Mouse (Mus musculus): Measurements from ENCODE around the gene Fam111a. TPM values are rescaled to one million over a fixed set of nuclear protein-coding genes. Genes with fewer than 3 reads are reported as not detected.

The Fam111a gene
- polyA plus RNA-seq, 1 experiment from 2014 or later = 6.8 TPM

- H3K27me3 ChIP-seq (replicated peaks; ENCODE audit: control insufficient read depth, insufficient read depth, low read length) = no peaks in the 10 kb centered on the region
- H3K27ac ChIP-seq (ENCODE audit: low read depth, low read length) = peak overlapping the region; percentile 91
- 0% methylated on average over 49 of the region's 49 CpGs for WGBS
- H3K4me1 ChIP-seq (replicated peaks; ENCODE audit: control insufficient read depth, insufficient read depth, low read length) = no peaks in the 10 kb centered on the region
- H3K4me2 ChIP-seq (replicated peaks; ENCODE audit: low read depth) = peak overlapping the region; percentile 99
- H3K9ac ChIP-seq (ENCODE audit: low read depth, low read length) = peak overlapping the region; percentile 76
- peak; percentile 85 for TF ChIP-seq CTCF (IDR thresholded peaks at IDR 0.05; ENCODE audit: low read depth)
- no peaks in the 10 kb centered on the region for H3K9me3 ChIP-seq (ENCODE audit: control insufficient read depth)
- no peaks in the 10 kb centered on the region for H3K36me3 ChIP-seq (ENCODE audit: control insufficient read depth, insufficient read depth)
- peak overlapping the region; percentile 77 for H3K4me3 ChIP-seq (ENCODE audit: low read depth, low read length)
- ATAC-seq = peak; percentile 96
Observed at GRCm38 (mm10) chr19:12595530-12596289, 50.2 kb downstream of the Fam111a start.

DNA sequence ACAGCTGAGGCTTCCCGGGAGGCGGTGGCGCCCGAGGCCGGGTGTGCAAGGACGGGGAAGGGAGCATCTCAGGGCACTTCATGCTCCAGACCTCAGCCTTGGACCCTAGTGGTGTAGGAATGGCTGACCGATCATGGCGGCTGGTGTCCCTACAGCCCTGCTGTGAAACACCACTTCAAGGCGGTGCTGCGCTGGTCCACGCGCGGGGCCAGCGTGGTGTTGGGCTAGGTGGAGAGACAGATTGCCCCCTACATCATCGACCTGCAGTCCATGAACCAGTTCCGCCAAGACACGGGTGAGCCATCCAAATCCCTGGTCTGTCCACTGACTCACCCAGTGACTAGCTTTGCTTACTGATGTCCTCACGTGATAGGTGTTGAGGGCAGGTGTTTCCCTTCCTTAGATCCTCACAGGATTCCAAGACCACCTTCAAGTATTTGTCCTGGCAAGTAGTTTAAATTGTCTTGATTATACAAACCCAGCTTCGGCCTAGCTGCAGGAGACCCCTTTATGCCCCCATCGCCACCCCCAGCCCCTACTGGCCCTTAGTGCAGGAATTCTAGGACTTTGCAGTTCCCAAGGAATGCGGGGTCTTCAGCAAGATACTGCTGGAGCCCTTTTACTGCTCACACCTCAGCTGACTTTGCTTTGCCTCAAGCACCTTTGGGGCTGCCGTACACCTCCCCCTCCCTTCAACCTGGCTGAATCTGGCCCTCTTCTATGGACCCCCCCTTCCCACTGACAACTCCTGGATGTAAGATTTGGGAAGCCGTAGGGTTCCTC is 50.9 kb downstream of the Fam111a start:
- no peaks in the 10 kb centered on the region for H3K4me1 ChIP-seq (replicated peaks; ENCODE audit: control insufficient read depth, insufficient read depth, low read length)
- TF ChIP-seq CTCF (IDR thresholded peaks at IDR 0.05; ENCODE audit: low read depth) = no peak
- peak; percentile 28 for ATAC-seq
- peak overlapping the region; percentile 91 for H3K27ac ChIP-seq (ENCODE audit: low read depth, low read length)
- H3K36me3 ChIP-seq (ENCODE audit: control insufficient read depth, insufficient read depth) = no peaks in the 10 kb centered on the region
- WGBS = 14% methylated on average over 23 of the region's 23 CpGs
- H3K4me3 ChIP-seq (ENCODE audit: low read depth, low read length) = peak overlapping the region; percentile 77
- H3K4me2 ChIP-seq (replicated peaks; ENCODE audit: low read depth) = peak overlapping the region; percentile 99
- peak overlapping the region; percentile 76 for H3K9ac ChIP-seq (ENCODE audit: low read depth, low read length)
- H3K9me3 ChIP-seq (ENCODE audit: control insufficient read depth) = no peaks in the 10 kb centered on the region
- H3K27me3 ChIP-seq (replicated peaks; ENCODE audit: control insufficient read depth, insufficient read depth, low read length) = no peaks in the 10 kb centered on the region

DNA sequence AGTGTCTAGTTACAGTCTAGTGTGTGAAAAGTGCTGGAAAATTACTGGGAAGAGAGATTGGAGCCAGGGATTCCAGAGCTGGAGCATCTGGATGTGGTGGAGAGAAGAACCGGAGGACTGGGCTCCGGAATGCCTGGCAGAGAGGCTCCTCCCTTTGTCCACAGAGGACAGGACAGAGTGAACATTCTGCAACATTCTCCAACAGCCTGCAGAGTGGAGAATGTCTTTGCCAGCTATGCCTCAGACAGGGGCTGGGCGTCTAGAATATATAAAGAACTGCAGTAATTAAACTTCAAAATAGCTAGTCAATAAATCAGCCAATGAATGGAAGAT is 51.5 kb downstream of the Fam111a start:
- Histone ChIP-seq H3K4me2 (replicated peaks; ENCODE audit: low read depth) (peak overlapping the region; percentile 99), H3K36me3 (ENCODE audit: control insufficient read depth, insufficient read depth) (no peaks in the 10 kb centered on the region), H3K27me3 (replicated peaks; ENCODE audit: control insufficient read depth, insufficient read depth, low read length) (no peaks in the 10 kb centered on the region), H3K9me3 (ENCODE audit: control insufficient read depth) (no peaks in the 10 kb centered on the region), H3K27ac (ENCODE audit: low read depth, low read length) (no peak overlapping the region), H3K4me1 (replicated peaks; ENCODE audit: control insufficient read depth, insufficient read depth, low read length) (no peaks in the 10 kb centered on the region), H3K4me3 (ENCODE audit: low read depth, low read length) (peak overlapping the region; percentile 77), H3K9ac (ENCODE audit: low read depth, low read length) (0 out of 2 replicates have a peak overlapping the region, but pooled peaks have one; percentile 76)
- 30% methylated on average over 3 of the region's 3 CpGs for WGBS
- no peak for ATAC-seq
- TF ChIP-seq CTCF (IDR thresholded peaks at IDR 0.05; ENCODE audit: low read depth) = no peak

DNA sequence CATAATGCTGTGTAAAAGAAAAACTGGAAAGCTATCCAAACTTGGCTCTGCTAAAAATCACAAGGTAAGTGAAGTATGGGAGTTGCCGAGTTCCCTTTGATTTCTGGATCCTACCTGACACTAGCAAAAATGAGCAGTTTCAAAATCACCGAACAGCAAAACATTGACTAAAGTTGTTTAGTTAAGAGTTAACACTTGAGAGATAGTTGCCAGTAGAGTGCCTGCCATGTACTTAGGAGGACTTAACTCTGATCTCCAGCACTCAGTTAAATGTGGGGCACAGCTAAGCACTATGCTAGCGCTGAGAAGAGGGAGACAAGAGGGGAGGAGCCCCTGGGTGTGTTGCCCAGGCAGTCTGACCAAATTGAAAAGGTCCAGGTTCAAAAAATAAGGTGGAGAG is 53.1 kb downstream of the Fam111a start:
- H3K4me3 ChIP-seq (ENCODE audit: low read depth, low read length) = no peak overlapping the region
- no peaks in the 10 kb centered on the region for H3K27me3 ChIP-seq (replicated peaks; ENCODE audit: control insufficient read depth, insufficient read depth, low read length)
- no peak for TF ChIP-seq CTCF (IDR thresholded peaks at IDR 0.05; ENCODE audit: low read depth)
- H3K9me3 ChIP-seq (ENCODE audit: control insufficient read depth) = no peaks in the 10 kb centered on the region
- H3K4me1 ChIP-seq (replicated peaks; ENCODE audit: control insufficient read depth, insufficient read depth, low read length) = no peaks in the 10 kb centered on the region
- ATAC-seq = no peak
- no peak overlapping the region for H3K9ac ChIP-seq (ENCODE audit: low read depth, low read length)
- no peak overlapping the region for H3K27ac ChIP-seq (ENCODE audit: low read depth, low read length)
- no peaks in the 10 kb centered on the region for H3K36me3 ChIP-seq (ENCODE audit: control insufficient read depth, insufficient read depth)
- WGBS = 60% methylated on average over 3 of the region's 3 CpGs
- no peak overlapping the region for H3K4me2 ChIP-seq (replicated peaks; ENCODE audit: low read depth)

DNA sequence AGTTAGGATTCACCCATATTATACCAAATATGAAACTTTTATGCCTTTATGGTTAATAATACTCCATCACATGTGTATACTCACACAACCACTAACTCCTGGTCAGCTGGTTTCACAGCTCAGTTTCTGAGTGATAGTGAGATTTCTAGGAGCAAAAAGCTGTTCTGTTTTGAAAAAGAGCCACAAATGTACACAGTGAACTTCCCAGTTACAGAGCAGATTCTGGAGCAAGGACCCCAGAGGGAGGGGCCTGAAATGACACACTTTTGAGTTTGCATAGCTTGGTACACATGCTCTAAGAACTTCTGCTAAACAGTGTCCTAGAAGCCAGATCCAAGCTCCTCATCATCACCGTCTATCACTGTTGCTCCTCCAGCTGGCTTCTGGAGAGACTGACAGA is 54.1 kb downstream of the Fam111a start, which contains the start of gene Gm4952:
TSS of gene Gm4952 (plus strand) at position 301 of the 400 bp plus-strand sequence.
- Histone ChIP-seq H3K9ac (ENCODE audit: low read depth, low read length) (no peak within 1 kb of the TSS), H3K9me3 (ENCODE audit: control insufficient read depth) (no peaks in the 10 kb centered on the region), H3K36me3 (ENCODE audit: control insufficient read depth, insufficient read depth) (no peaks in the 10 kb centered on the region), H3K27ac (ENCODE audit: low read depth, low read length) (no peak within 1 kb of the TSS), H3K4me3 (ENCODE audit: low read depth, low read length) (no peak within 1 kb of the TSS), H3K27me3 (replicated peaks; ENCODE audit: control insufficient read depth, insufficient read depth, low read length) (no peaks in the 10 kb centered on the region), H3K4me1 (replicated peaks; ENCODE audit: control insufficient read depth, insufficient read depth, low read length) (no peaks in the 10 kb centered on the region), H3K4me2 (replicated peaks; ENCODE audit: low read depth) (no peak within 1 kb of the TSS)
- no peak for TF ChIP-seq CTCF (IDR thresholded peaks at IDR 0.05; ENCODE audit: low read depth)
- no peak for ATAC-seq
- WGBS = 46% methylated on average over 1 of the region's 1 CpGs

- no peak for ATAC-seq
- Histone ChIP-seq H3K9ac (ENCODE audit: low read depth, low read length) (no peak overlapping the region), H3K4me1 (replicated peaks; ENCODE audit: control insufficient read depth, insufficient read depth, low read length) (no peaks in the 10 kb centered on the region), H3K27me3 (replicated peaks; ENCODE audit: control insufficient read depth, insufficient read depth, low read length) (no peaks in the 10 kb centered on the region), H3K27ac (ENCODE audit: low read depth, low read length) (no peak overlapping the region), H3K9me3 (ENCODE audit: control insufficient read depth) (no peaks in the 10 kb centered on the region), H3K36me3 (ENCODE audit: control insufficient read depth, insufficient read depth) (no peaks in the 10 kb centered on the region), H3K4me2 (replicated peaks; ENCODE audit: low read depth) (no peak overlapping the region), H3K4me3 (ENCODE audit: low read depth, low read length) (no peak overlapping the region)
- 20% methylated on average over 2 of the region's 2 CpGs for WGBS
- TF ChIP-seq CTCF (IDR thresholded peaks at IDR 0.05; ENCODE audit: low read depth) = no peak
Observed at GRCm38 (mm10) chr19:12600684-12601480, 55.3 kb downstream of the Fam111a start.

Data from intestine, postnatal 0 days (tissue).